Mouse (Mus musculus) left cerebral cortex, adult 6 months (tissue): ENCODE measurements around the gene Fam234a. TPM values are rescaled to one million over a fixed set of nuclear protein-coding genes. Genes with fewer than 3 reads are reported as not detected.

Source experiments
- long read RNA-seq, 2 experiments: library from polyadenylated mRNA; unstranded; transcript quantifications; one replicate each; pipeline ENCODE4 v2.0.0; 2019 to 2020
- polyA plus RNA-seq: library from polyadenylated mRNA; unstranded; fragments of <200 nt; fragmentation: Nextera tagmentation; gene quantifications from 2 replicates; pipeline ENCODE4 v1.2.3, GENCODE M21; 2021

Gene Fam234a
- polyA plus RNA-seq: 15.5 and 15.8 TPM in 2 replicates
- long read RNA-seq, experiment 1, transcript Fam234a-201 (13 exons, 3,714 nt): minor isoform, 10 of 100 reads
- long read RNA-seq, experiment 1, transcript Fam234a-209 (13 exons, 2,833 nt): minor isoform, 6 of 100 reads
- long read RNA-seq, experiment 1, transcript Fam234a-206 (12 exons, 2,749 nt): minor isoform, 19 of 100 reads
- long read RNA-seq, experiment 1, transcript Fam234a-202 (12 exons, 2,629 nt): major isoform, 36 of 100 reads
- long read RNA-seq, experiment 1, partial matches to known transcripts: 8 of 100 reads
- long read RNA-seq, experiment 1, other reads (novel, unspliced or antisense): 18 of 100 reads
- long read RNA-seq, experiment 2, transcript Fam234a-202 (12 exons, 2,629 nt): major isoform, 6 of 19 reads
- long read RNA-seq, experiment 2, partial matches to known transcripts: 4 of 19 reads
- long read RNA-seq, experiment 2, other reads (novel, unspliced or antisense): 2 of 19 reads

GRCm38 (mm10) chr17:26244101-26244841 lies at the start of gene Fam234a:
Gene Fam234a (minus strand): TSS chr17:26244242.

DNA sequence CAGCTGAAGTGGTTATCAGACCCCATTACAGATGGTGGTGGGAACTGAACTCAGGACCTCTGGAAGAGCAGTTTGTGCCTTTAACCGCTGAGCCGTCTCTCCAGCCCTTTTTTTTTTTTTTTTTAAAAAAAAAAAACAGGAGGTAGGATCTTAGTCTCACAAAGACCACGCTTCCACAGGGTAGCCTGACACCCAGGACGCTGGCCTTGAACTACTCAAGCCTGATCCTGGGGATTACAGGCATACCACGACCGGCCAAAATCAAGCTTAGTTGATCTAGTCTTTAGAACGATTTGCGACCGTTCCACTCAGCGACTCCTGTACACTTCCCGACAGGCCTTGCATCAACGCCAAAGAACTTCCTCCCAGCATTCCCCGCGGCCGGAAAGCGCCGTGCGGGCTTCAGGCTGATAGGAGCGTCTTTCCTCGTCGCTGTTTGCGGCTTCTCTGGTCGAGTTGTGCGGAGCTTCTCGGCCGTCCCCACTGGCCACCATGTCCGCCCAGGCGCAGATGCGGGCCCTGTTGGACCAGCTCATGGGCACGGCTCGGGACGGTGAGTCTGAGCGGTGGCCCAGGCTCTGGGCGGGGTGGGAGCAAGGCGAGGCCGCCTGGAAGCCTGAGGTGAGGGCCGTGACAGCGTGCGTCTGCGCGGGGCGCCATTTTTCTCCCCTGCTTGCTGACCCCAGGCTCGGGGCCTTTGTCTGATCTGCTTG lies 8.7 kb upstream of the Fam234a start, which contains the start of gene Luc7l:
Luc7l (plus strand) TSS at position 358 of the 713 bp plus-strand sequence.

DNA sequence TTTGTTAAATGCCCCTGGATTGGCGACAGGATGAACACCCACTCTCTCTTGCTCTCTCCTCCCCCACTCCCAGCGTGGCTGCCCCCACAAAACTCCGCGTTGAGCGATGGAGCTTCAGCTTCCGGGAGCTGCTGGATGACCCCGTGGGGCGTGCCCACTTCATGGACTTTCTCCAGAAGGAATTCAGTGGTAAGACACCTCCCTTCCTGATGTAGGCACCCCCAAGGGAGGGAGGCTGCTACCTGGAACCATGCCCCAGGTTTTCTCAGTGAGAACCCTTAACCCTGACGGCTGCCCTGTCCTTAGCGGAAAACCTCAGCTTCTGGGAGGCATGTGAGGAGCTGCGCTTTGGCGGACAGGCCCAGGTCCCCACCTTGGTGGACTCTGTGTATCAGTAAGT lies 36.4 kb downstream of the Fam234a start, which contains the start of gene Arhgdig:
Arhgdig (minus strand) TSS at position 101 of the 400 bp plus-strand sequence.

DNA sequence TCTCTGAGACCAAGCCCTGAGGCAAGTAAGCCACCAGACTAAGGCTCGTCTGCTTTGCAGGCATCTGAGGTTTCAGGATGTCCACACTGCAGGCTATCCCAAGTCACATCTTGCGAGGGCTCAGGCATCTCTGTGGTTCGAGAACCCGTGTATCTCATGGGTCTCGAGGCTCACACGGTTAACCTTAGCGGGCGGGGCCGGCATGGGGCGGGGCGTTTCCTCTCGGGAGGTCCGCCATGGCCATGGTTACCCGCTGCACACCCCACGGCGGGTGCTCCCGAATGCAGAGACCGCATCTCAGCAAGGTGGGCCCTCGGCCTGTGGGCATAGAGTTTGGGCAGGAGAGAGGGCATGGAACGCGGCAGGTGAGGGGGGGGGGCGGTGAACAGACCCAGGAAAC lies 41.3 kb downstream of the Fam234a start, which contains the start of gene Rgs11:
Rgs11 (plus strand) TSS at position 215 of the 400 bp plus-strand sequence.

DNA sequence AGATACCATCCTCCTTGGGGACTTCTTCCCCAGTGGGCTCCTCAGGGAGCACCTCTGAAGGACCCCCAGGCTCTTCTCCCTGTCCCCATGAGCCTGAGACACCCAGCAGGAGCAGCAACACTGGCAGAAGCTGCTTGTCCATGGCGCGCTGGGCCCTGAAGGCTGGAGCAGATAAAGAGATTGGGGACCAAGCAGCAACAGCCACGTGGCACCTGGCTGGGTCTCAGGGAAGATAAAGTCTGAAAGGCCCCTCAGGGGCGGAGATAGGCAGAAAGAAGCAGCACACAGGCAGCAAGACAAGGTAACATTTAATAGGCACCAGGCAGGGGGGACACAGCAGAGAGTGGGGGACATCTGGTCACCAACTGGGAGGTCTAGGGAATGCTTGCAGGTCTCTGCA lies 45.1 kb downstream of the Fam234a start, which contains the start of gene Pdia2:
Pdia2 (minus strand) TSS at position 196 of the 400 bp plus-strand sequence.

Other genes starting within 250 kb of the Fam234a start
- gene Rab11fip3, start 174.7 kb downstream of the Fam234a start, polyA plus RNA-seq: 7.5 and 13.3 TPM in 2 replicates
- 39.5 and 46.4 TPM in 2 replicates for gene Decr2, start 153.9 kb downstream of the Fam234a start, polyA plus RNA-seq
- gene Nme4, start 148.6 kb downstream of the Fam234a start, polyA plus RNA-seq: 6.0 and 6.4 TPM in 2 replicates
- 3.1 TPM in 2 replicates for gene Tmem8, start 130.9 kb downstream of the Fam234a start, polyA plus RNA-seq
- gene Mrpl28, start 120.7 kb downstream of the Fam234a start, polyA plus RNA-seq: 164 and 186 TPM in 2 replicates
- 2.6 and 2.9 TPM in 2 replicates for gene Axin1, start 105.6 kb downstream of the Fam234a start, polyA plus RNA-seq
- gene Pdia2, start 45.2 kb downstream of the Fam234a start, polyA plus RNA-seq: not detected in 2 replicates
- 5.3 and 6.0 TPM in 2 replicates for gene Rgs11, start 41.3 kb downstream of the Fam234a start, polyA plus RNA-seq
- gene Arhgdig, start 36.5 kb downstream of the Fam234a start, polyA plus RNA-seq: 168 and 200 TPM in 2 replicates
- 24.5 and 26.8 TPM in 2 replicates for gene Luc7l, start 8.7 kb upstream of the Fam234a start, polyA plus RNA-seq
- 4.3 and 8.0 TPM in 2 replicates for gene Neurl1b, start 170.6 kb upstream of the Fam234a start, polyA plus RNA-seq